Mouse (Mus musculus) T-helper 2 cell (primary cell): ENCODE results near the gene L3hypdh.

Experiments
- in situ Hi-C: fragments of 300-600 bp; cut with MboI, MseI; formaldehyde crosslinking; loops from one replicate; pipeline ENCODE4 v1.15.1; 2025; ENCODE audit warnings: high pct_unique_total_duplicates

Gene L3hypdh

DNA sequence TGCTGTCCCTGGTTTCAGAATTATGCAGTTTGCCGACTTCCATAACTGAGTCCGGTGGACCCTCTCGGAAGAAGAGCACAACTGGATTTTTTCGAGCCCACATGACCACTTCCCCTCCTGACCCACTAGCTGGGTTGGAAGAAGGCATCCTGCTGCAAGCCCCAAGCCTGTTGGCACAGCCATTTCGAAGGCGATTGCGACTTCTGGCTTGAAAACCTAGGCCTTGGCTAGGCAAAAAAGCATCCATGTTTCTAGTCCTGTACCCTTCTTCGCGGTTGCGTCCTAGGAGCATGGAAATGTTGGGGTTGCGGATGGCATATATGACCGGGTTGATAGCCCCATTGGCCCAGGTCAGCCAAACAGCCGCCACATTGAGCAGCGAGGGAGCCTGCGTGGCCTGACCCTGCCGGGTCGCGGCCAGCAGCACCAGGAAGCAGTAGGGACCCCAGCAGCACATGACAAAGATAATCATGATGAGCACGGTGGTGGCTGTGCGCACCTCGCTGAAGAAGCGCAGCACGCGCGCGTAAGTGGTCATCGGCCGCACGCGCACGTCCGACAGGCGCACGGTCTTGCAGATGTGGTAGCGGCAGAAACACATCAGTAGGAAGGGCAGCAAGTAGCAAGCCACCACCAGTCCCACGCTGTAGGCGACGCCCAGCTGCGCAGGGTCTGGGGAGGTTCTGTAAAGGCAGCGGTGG is 15.5 kb downstream of the L3hypdh start:
- in situ Hi-C loops = loop anchor here (5.0 to 25.0 kb wide), 2 partner anchors 242 to 907 kb away; no protein-coding TSS in a partner anchor

DNA sequence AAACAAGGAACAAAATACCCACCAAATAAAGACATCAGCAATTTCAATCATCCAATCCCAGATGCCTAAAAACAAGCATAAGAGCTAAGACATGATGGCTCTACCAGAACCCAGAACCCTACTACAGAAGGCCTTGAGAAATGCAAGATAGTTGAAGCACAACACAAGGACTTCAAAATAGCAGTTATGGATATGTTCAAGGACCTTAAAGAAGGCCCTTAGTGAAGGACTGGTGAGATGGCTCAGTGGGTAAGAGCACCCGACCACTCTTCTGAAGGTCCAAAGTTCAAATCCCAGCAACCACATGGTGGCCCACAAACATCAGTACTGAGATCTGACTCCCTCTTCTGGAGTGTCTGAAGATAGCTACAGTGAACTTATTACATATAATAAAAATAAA is 27.5 kb downstream of the L3hypdh start:
- in situ Hi-C loops = loop anchor here (25.0 kb wide), 1 partner anchor 895 kb away; no protein-coding TSS in a partner anchor

DNA sequence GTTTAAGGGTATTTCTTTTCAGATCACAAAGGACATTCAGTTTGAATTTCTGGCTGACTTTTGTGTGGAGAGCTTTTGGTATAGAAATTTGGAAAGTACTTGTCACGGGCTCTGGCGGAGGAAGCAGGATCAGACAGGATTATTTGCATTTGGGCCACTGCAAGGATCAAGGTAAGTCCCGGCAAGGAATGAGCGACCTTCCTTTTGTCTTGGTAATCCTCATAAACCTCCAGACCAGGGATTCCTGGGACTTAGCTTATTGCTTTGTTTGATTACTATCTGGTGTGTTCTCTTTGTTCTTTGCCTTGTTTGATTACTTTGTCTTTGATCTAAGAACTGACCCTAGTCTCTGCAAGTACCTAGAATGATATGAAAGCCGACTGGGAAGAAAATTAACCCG is 31.4 kb downstream of the L3hypdh start:
- in situ Hi-C loops = loop anchor here (25.0 kb wide), 1 partner anchor 892 kb away; no protein-coding TSS in a partner anchor

DNA sequence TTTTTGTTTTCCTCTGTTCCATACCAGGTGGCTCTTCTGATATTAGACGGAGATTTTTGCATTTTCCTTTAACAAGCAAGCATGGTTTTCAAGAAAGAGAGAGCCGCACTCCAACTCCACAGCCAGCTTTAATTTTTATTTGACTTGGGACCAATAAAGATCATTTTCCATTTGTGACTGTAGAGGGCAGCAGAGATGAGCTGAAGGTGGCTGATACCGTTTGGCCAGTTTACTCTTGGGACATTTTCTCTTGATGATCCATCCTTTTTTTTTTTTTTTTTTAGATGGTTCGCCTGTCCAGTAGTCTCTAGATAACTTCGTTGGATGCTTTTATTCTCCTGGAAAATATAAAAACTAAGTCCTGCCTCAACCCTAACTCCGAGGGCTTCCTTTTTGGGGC is 31.9 kb downstream of the L3hypdh start:
- in situ Hi-C loops = loop anchor here (25.0 kb wide), 1 partner anchor 891 kb away; no protein-coding TSS in a partner anchor

DNA sequence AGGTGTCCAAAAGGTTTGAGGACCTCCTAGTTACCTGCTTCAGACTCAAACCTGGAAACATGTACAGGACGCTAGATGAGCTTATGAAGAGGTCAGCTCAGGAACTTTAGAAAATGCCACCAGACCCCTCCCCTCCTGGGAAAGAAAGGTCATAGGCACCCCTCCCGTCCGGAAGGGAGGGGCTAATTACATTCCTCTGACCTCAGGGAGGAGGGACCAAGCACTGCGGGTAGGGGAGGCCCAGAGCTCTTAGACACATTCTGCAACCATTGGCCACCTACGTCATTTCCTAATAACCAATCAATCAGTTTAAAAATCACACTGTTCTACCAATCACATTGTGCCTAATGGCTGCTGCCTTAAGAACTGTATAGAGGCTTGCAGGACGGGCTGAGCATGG is 32.7 kb downstream of the L3hypdh start:
- in situ Hi-C loops = loop anchor here (25.0 kb wide), 1 partner anchor 890 kb away; no protein-coding TSS in a partner anchor

DNA sequence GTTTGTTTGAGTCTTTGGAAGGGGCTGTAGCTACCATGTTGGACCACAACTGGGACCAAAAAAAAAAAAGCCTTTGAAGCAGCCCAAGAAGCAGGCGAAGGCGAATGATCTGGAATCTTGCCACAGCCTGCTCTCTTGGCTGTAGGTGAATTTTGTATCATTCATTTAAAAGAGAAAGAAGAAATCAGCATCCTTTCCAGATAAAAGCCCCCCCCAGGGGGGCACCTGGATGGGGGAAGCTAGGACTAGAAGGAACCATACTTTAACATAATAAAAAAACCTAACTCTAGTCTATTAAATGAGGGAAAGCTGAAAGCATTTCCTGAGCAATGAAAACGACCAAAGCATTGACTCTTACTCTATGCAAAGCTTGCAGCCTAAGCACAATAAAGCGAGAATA is 34.4 kb downstream of the L3hypdh start:
- in situ Hi-C loops = loop anchor here (25.0 kb wide), 1 partner anchor 889 kb away; no protein-coding TSS in a partner anchor

DNA sequence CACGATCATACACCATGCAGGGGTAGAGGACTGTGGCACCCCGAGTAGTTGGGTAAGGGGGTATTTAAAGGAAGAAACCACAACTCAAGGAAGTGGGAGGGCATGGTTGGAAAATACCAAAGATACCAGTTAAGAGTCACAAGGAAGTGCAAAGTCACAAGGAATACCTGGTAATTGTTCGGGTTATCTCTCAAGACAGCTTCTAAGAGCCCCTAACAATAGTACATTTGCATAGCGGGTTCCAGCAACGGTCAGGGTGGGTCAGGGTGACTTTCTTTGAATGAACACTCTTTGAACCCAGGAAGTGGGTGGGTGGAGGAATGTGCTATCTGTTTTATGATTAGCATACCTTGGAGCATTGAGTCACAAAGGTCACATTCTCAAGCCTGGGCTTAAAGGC is 35.1 kb downstream of the L3hypdh start:
- in situ Hi-C loops = loop anchor here (25.0 kb wide), 1 partner anchor 888 kb away; no protein-coding TSS in a partner anchor

DNA sequence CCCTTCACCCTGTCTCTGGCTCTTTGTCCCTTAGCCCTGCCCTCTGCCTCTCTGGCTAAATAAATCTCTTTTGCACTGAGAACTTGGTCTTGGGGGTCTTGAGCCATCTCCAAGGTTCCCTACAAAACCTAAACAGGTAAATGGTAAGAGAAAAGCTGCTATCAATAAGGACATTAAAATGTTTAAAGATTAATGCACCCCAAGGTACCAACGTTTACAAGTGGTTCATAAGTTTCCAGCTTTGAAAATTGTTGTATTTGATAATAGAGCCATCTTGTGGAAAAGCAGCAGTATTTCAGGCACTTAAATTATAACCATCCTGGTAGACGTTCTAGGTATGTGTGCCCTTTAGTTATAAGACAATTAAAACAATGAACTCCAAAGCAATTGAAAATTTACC is 37.7 kb downstream of the L3hypdh start:
- in situ Hi-C loops = loop anchor here (10.0 kb wide), 1 partner anchor 723 kb away; no protein-coding TSS in a partner anchor

DNA sequence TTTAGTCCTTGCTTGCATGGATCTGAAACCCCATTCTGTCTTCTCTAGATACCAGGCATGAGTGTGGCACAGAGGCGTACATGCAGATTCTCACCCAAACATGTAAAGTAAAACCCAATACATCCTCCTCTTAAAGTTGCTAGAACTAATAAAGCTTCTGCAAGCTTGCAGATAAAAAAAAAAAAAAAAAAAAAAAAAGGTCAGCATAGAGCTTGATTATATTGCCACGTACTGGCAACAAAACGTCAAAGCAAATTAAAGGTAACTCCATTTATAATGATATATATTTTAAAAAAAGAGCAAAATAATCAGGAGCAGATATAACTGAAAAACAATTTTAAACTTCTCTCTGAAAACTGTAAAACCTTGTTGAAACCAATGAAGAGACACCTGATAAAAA is 44.0 kb downstream of the L3hypdh start:
- in situ Hi-C loops = loop anchor here (10.0 kb wide), 1 partner anchor 716 kb away; no protein-coding TSS in a partner anchor

DNA sequence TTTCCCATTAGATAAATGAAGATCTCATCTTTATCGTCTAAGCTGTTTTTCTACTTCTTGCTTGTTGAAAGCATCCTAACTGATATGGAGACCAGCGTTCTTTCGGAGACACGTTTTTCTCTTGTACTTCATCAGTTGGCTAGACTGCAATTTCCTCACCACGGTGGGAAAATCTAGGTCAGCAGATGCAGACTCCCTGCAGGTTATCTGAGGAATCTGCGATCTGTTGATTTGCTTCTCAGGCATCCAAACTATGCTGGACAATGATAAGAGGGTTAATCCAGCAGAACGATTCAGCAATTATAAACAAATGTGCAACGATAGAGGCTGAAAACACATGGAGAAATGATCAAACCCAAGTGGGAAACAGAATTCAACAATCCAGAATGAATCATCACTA is 45.7 kb downstream of the L3hypdh start:
- in situ Hi-C loops = no loop called here

DNA sequence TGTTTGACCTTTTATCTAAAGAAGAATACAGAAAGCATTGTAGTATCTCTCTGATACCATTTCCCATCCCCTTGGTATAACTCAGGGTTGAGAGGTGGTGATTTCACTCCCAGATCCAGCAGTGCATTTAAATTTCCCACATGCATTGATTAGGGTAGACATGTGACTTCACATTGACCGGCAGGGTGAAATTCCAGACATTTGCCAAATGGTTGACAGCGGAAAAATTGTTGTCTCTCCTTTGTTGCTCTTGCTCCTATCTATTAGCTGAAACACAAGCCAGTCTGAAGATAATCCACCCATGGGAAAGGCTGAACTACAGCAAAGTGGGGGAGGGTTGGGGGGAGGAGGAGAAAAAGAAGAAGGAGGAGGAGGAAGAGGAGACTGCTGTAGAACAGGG is 46.4 kb downstream of the L3hypdh start:
- in situ Hi-C loops = no loop called here

DNA sequence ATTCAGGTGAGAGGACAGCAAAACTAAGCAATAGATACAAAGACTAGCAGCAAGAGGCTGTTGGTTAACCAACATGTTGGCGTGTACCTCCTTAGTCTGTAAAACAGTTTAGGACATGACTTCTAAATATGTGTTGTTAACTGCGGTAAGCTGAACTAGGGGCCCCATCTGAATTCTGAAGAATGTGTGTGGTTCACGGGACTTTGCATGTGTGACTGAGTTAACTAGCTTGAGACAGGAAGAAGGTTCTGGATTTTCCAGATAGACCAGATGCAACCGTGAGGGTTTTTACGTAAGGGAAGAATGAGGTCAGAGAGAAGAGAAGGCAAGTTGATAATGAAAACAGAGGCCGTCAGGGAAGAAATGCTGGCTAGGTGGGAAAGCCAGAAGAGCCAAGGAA is 48.2 kb downstream of the L3hypdh start:
- in situ Hi-C loops = no loop called here

DNA sequence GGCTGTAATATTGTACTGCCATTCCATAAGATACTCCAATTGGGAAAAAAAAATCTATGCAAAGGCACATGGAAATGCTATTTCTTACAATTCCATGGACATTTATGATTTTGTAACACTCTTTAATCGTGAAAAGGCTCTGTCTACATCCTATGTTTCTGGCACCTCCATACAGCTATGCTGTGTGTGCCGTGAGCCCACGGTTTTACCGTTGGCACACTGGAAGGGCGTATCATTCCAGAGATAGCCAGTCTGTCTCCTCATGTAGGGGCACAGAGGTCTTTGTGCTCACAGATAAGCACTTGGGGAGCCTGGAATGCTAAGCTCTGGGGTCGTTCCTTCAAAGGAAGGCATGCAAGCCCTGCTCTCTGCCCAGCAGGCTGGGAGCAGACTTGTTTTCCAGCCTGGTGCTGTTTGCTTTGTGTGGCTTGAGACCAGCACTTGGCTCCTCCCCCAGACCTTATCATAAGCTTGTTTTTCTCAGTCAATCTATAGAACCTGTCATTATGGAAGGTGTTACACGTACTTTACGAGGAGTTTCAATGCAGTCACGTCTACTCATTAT is 49.1 kb downstream of the L3hypdh start:
- in situ Hi-C loops = no loop called here

DNA sequence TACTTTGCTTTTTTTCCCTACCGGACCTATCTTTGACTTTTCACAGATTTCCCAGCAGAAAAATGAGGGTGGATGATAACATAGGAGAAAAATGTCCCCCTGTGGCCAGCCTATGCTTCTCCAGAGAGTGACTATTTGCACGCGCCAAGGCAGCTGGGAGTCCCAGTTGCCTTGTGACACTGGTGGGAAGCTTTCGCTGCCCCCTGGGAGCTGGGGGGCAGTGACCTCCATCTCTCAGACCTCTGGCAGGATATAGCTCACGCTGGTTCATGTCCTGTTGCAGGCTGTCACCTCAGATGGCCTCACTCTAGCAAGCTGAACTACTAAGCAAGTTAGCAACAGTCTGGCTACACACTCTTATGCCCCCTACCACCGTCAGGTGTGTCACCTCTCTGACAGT is 53.4 kb downstream of the L3hypdh start:
- in situ Hi-C loops = no loop called here

DNA sequence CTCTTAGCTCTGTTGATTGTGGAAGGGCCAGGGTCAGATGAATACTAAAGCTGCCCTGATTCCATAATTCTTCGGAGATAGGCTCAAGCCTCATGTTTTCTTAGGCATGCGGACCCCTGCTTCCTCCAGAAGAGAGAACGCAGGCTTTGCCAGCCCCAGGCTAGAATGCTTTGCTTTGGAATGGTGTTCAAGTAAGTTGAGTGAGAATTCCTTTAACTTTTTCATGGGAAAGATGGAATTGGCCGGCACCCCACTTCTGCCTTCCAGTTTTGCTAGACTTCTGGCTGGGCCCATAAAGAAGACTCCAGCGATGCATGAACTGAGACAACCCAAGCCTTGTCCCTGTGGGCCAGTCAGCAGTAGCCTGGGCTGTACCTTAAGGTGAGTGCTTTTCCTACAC is 54.1 kb downstream of the L3hypdh start:
- in situ Hi-C loops = no loop called here

DNA sequence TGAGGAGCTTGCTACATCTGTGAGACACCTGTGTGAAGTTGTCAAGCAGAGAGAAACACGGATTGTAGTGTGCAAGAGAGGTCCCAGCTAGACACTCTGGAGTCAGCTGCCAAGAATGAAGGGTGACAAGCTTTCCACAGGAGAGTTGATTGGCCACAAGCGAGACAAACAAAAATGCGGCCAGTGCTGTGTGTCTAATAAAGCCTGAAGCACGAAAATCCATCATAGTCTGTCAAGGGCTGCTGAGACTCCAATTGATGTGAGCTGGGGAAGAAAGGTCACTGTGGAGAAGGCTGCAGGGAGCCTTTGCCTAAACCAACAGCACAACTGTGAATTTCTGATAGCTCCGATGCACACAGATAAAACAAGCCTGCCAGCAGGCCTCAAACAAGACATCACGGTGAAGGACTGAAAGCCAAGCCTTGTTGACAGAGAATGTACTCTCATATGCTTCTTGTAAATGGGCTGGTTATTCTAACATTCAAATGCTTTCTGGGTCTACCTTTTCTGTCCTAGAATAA is 59.9 kb downstream of the L3hypdh start:
- in situ Hi-C loops = loop anchor here (5.0 kb wide), 1 partner anchor 263 kb away; no protein-coding TSS in a partner anchor

DNA sequence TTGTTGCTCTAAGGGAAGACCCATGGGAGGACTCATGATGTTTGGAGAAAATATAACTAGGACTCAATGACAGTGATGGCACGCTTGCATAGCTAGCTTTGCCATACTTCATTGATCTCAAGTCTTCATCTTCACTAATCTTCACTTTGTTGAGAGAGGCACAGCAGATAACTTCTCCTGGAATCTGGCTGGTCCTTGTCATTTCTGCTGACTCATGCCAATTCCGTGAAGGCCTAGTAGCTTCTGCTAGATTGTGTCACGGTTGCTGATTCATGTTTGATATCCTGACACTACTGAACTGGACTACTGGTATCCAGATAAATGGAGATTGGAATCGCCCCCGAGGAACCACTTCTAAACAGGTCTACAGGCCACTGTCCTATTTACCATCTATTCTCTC is 61.7 kb downstream of the L3hypdh start:
- in situ Hi-C loops = no loop called here
